Mouse (Mus musculus) myocyte (in vitro differentiated cells): ENCODE data around the gene Ak5.

Source experiments
- E2F4 ChIP-seq: IDR thresholded peaks from one replicate; pipeline ENCODE4 v1.6.1; 2011; ENCODE audit warnings: mild to moderate bottlenecking, control low read depth, moderate library complexity; ENCODE audit not compliant: insufficient read depth
- MAX ChIP-seq: IDR thresholded peaks from one replicate; pipeline ENCODE4 v1.6.1; 2011; ENCODE audit warnings: low read depth, mild to moderate bottlenecking, control low read depth
- MYOD1 ChIP-seq, 3 experiments: IDR thresholded peaks; one replicate each; pipeline ENCODE4 v1.6.1; 2011; ENCODE audit warnings: control low read depth in 2 of 3, low read depth in 2 of 3, mild to moderate bottlenecking in 2 of 3, moderate library complexity in 1 of 3; ENCODE audit not compliant: insufficient read length in 2 of 3, control insufficient read depth in 1 of 3
- MYOG ChIP-seq, 3 experiments: IDR thresholded peaks; one replicate each; pipeline ENCODE4 v1.6.1; 2011; ENCODE audit warnings: control low read depth in 2 of 3, low read depth in 2 of 3, mild to moderate bottlenecking in 2 of 3; ENCODE audit not compliant: insufficient read length in 2 of 3, control insufficient read depth in 1 of 3, insufficient read depth in 1 of 3
- POLR2A ChIP-seq: IDR thresholded peaks from one replicate; pipeline ENCODE4 v1.6.1; 2011; ENCODE audit warnings: low read depth, mild to moderate bottlenecking, control low read depth, moderate library complexity; ENCODE audit not compliant: insufficient read length
- POLR2AphosphoS2 ChIP-seq: IDR thresholded peaks from one replicate; pipeline ENCODE4 v1.6.1; 2011; ENCODE audit warnings: low read depth, control low read depth; ENCODE audit not compliant: insufficient read length
- SRF ChIP-seq: IDR thresholded peaks from one replicate; pipeline ENCODE4 v1.6.1; 2011; ENCODE audit warnings: low read depth; ENCODE audit not compliant: control insufficient read depth, insufficient read length
- TCF12 ChIP-seq: IDR thresholded peaks from one replicate; pipeline ENCODE4 v1.6.1; 2011; ENCODE audit warnings: mild to moderate bottlenecking, control low read depth; ENCODE audit not compliant: poor library complexity, insufficient read depth, severe bottlenecking
- TCF3 ChIP-seq: IDR thresholded peaks from one replicate; pipeline ENCODE4 v1.6.1; 2011; ENCODE audit warnings: low read depth, control low read depth; ENCODE audit not compliant: insufficient read length
- USF1 ChIP-seq: IDR thresholded peaks from one replicate; pipeline ENCODE4 v1.6.1; 2011; ENCODE audit warnings: low read depth, mild to moderate bottlenecking, control low read depth, moderate library complexity

- TF ChIP-seq E2F4 (no peak), USF1 (no peak), POLR2A (no peak), TCF12 (no peak), POLR2AphosphoS2 (no peak), TCF3 (no peak), MYOD1 (IDR thresholded peaks at IDR 0.05; ENCODE audit: control insufficient read depth in 1 of 3, insufficient read length in 2 of 3, low read depth in 2 of 3) (no peak), SRF (no peak), MAX (no peak), MYOG (IDR thresholded peaks at IDR 0.05; ENCODE audit: control insufficient read depth in 1 of 3, insufficient read depth in 1 of 3, insufficient read length in 2 of 3, low read depth in 2 of 3) (no peak)
Observed at GRCm38 (mm10) chr3:152472676-152473075, 195.5 kb downstream of the Ak5 start.
